In the genomic region with DNA sequence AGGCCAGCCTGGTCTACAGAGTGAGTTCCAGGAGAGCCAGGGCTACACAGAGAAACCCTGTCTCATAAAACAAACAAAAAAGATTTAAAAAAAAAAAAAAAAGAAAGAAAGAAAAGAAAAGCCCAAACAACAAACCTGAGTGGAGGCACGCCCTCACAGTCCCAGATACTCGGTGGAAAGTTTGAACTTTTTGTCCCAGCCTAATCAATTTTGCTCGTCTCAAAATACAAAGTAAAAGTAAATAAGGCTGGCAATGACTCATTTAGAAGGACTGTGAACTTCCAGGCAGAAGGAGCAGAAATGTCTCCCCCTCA, we compare ENCODE assay signal across 9 mouse cellular contexts. TPM values are rescaled to one million over a fixed set of nuclear protein-coding genes. Genes with fewer than 3 reads are reported as not detected.
DNase-seq lines count a peak whose midpoint lies in the region; ATAC-seq and TF ChIP-seq lines count a peak whose summit lies in the region.
"Had no signal": no experiment of that assay in that cellular context is flagged by ENCODE, and none has a peak within 500 bp of the region (broad histone marks: within the 10 kb centered on the region; RNA-seq: fewer than 3 reads in every experiment).

No protein-coding gene starts in this region.

- no peaks in the 10 kb centered on the region for H3K27me3 ChIP-seq in kidney, postnatal 0 days (ENCODE audit: insufficient read depth, low read length)
- H3K27me3 ChIP-seq in embryonic facial prominence, embryonic 11.5 days (ENCODE audit: control insufficient read depth, insufficient read depth, low read length), result no peaks in the 10 kb centered on the region
- no peaks in the 10 kb centered on the region for H3K27me3 ChIP-seq in midbrain, postnatal 0 days (ENCODE audit: insufficient read depth, low read length)

- peak overlapping the region; percentile 76 for H3K9ac ChIP-seq in kidney, postnatal 0 days (ENCODE audit: low read depth, low read length)
- H3K9ac ChIP-seq in embryonic facial prominence, embryonic 11.5 days (replicated peaks; ENCODE audit: low read length), result peak overlapping the region; percentile 67
- peak overlapping the region; percentile 79; the same call in 1 of the 2 replicates for H3K9ac ChIP-seq in midbrain, postnatal 0 days (replicated peaks; ENCODE audit: low read length, poor library complexity, severe bottlenecking)

- no peak for ATAC-seq in kidney, postnatal 0 days (replicated peaks; ENCODE audit: low FRiP score, low read depth)
- no peak for ATAC-seq in embryonic facial prominence, embryonic 11.5 days (replicated peaks; ENCODE audit: insufficient number of reproducible peaks, low FRiP score, low TSS enrichment, low read depth)
- ATAC-seq in inflammation-experienced regulatory T-cells, adult 6 months, result peak; percentile 5
- no peak for ATAC-seq in midbrain, postnatal 0 days (ENCODE audit: low FRiP score)

- H3K4me2 ChIP-seq in kidney, postnatal 0 days (ENCODE audit: low read length), result peak overlapping the region; percentile 96
- peak overlapping the region; percentile 98 for H3K4me2 ChIP-seq in embryonic facial prominence, embryonic 11.5 days (ENCODE audit: low read depth, low read length)
- peak overlapping the region; percentile 97 for H3K4me2 ChIP-seq in midbrain, postnatal 0 days (ENCODE audit: low read depth, low read length, poor library complexity, severe bottlenecking)

- DNase-seq in kidney, postnatal 0 days (ENCODE audit: low spot score), result no peak
- DNase-seq in kidney, adult 18-20 months, result no peak
- no peak for DNase-seq in embryonic facial prominence, embryonic 11.5 days (ENCODE audit: low spot score)
- DNase-seq in midbrain, postnatal 0 days (ENCODE audit: low spot score), result no peak
- no peak for DNase-seq in urinary bladder, postnatal 25 days (ENCODE audit: low spot score)
- DNase-seq in left cerebral cortex, postnatal 4 days, result no peak
- no peak for DNase-seq in layer of hippocampus, postnatal 14 days (ENCODE audit: low spot score in 2 of 2)

- H3K4me1 ChIP-seq in kidney, postnatal 0 days (replicated peaks; ENCODE audit: insufficient read depth, low read length), result peaks cover 14% of the 10 kb centered on the region
- H3K4me1 ChIP-seq in embryonic facial prominence, embryonic 11.5 days (ENCODE audit: control insufficient read depth, insufficient read depth, low read length), result no peaks in the 10 kb centered on the region; the same call in 1 of the 2 replicates
- no peaks in the 10 kb centered on the region for H3K4me1 ChIP-seq in midbrain, postnatal 0 days (ENCODE audit: insufficient read depth, low read length)

- H3K9me3 ChIP-seq in kidney, postnatal 0 days (replicated peaks; ENCODE audit: low read length), result no peaks in the 10 kb centered on the region
- H3K9me3 ChIP-seq in embryonic facial prominence, embryonic 11.5 days (replicated peaks; ENCODE audit: control insufficient read depth, low read length), result no peaks in the 10 kb centered on the region
- no peaks in the 10 kb centered on the region for H3K9me3 ChIP-seq in midbrain, postnatal 0 days (ENCODE audit: low read length)

- H3K4me3 ChIP-seq in kidney, postnatal 0 days (replicated peaks; ENCODE audit: low read depth, low read length), result peak overlapping the region; percentile 63
- no peak overlapping the region for H3K4me3 ChIP-seq in embryonic facial prominence, embryonic 11.5 days (ENCODE audit: low read depth, low read length)
- peak overlapping the region; percentile 62 for H3K4me3 ChIP-seq in midbrain, postnatal 0 days (ENCODE audit: low read depth, low read length)

- intact Hi-C loops in left cerebral cortex, postnatal 4 days (cut with DNase I), result loop anchor here (5.0 kb wide), 1 partner anchor 34 kb away; no protein-coding TSS in a partner anchor

- 0 out of 2 replicates have a peak, but pooled peaks cover 5% of the 10 kb centered on the region for H3K36me3 ChIP-seq in kidney, postnatal 0 days (ENCODE audit: insufficient read depth, low read length)
- H3K36me3 ChIP-seq in embryonic facial prominence, embryonic 11.5 days (replicated peaks; ENCODE audit: control insufficient read depth, insufficient read depth, low read depth, low read length), result no peaks in the 10 kb centered on the region; the same call in none of the 2 replicates
- H3K36me3 ChIP-seq in midbrain, postnatal 0 days (ENCODE audit: insufficient read depth, low read length), result peaks cover 29% of the 10 kb centered on the region

- WGBS in kidney, postnatal 0 days, result 20% methylated on average over 3 of the region's 3 CpGs
- 50% methylated on average over 3 of the region's 3 CpGs for WGBS in embryonic facial prominence, embryonic 11.5 days
- WGBS in midbrain, postnatal 0 days, result 56% methylated on average over 3 of the region's 3 CpGs

- peak overlapping the region; percentile 92 for H3K27ac ChIP-seq in kidney, postnatal 0 days
- no peak overlapping the region for H3K27ac ChIP-seq in embryonic facial prominence, embryonic 11.5 days (replicated peaks; ENCODE audit: low read depth, low read length)
- H3K27ac ChIP-seq in midbrain, postnatal 0 days (ENCODE audit: low read depth, low read length), result peak overlapping the region; percentile 90; the same call in 1 of the 2 replicates

- no peak for TF ChIP-seq CTCF in kidney, postnatal 0 days (IDR thresholded peaks at IDR 0.05; ENCODE audit: low read depth)
- TF ChIP-seq CTCF in midbrain, postnatal 0 days (IDR thresholded peaks at IDR 0.05), result no peak

RNA-seq across cellular contexts. Expression of a gene that starts 1.0 kb away (rescaled TPM):
- polyA plus RNA-seq in kidney, postnatal 0 days (2015; fragmentation: Nextera tagmentation; extraction: Ambion mirVana), result 28.5 and 33.7 TPM in 2 replicates
- polyA plus RNA-seq in embryonic facial prominence, embryonic 11.5 days (2014; fragmentation: Nextera tagmentation; extraction: Ambion mirVana), result 9.8 and 11.3 TPM in 2 replicates
- 10 to 100 TPM; 48.0 to 55.6 (median 52.6) TPM for polyA plus RNA-seq in inflammation-experienced regulatory T-cells, adult 6 months (2017; shearing (Covaris generic))
- total RNA-seq in midbrain, postnatal 0 days (2014; rRNA removed), result 23.4 and 27.7 TPM in 2 replicates
- 23.6 and 25.8 TPM in 2 replicates for polyA plus RNA-seq in midbrain, postnatal 0 days (2015; fragmentation: Nextera tagmentation; extraction: Ambion mirVana)
- 10 to 100 TPM; 21.2 to 21.8 TPM for total RNA-seq in left cerebral cortex, postnatal 4 days (2021)
- total RNA-seq in layer of hippocampus, postnatal 14 days (2021), result 10 to 100 TPM; 24.6 to 27.4 TPM

RNA-seq across cellular contexts. Expression of a gene that starts 9.4 kb away (rescaled TPM):
- 30.2 and 30.5 TPM in 2 replicates for polyA plus RNA-seq in kidney, postnatal 0 days (2015; fragmentation: Nextera tagmentation; extraction: Ambion mirVana)
- 24.0 and 25.1 TPM in 2 replicates for polyA plus RNA-seq in embryonic facial prominence, embryonic 11.5 days (2014; fragmentation: Nextera tagmentation; extraction: Ambion mirVana)
- polyA plus RNA-seq in inflammation-experienced regulatory T-cells, adult 6 months (2017; shearing (Covaris generic)), result 1 to 10 TPM in 2 of 3 experiments, under 1 TPM in 1; 0.44 to 4.3 (median 4.1) TPM
- 169 and 189 TPM in 2 replicates for total RNA-seq in midbrain, postnatal 0 days (2014; rRNA removed)
- polyA plus RNA-seq in midbrain, postnatal 0 days (2015; fragmentation: Nextera tagmentation; extraction: Ambion mirVana), result 107 and 116 TPM in 2 replicates
- 10 to 100 TPM; 56.2 to 66.9 TPM for total RNA-seq in left cerebral cortex, postnatal 4 days (2021)
- total RNA-seq in layer of hippocampus, postnatal 14 days (2021), result 100 to 1,000 TPM in 1 of 2 experiments, 10 to 100 TPM in 1; 98.6 to 111 TPM

RNA-seq across cellular contexts. Expression of a gene that starts 9.5 kb away (rescaled TPM):
- polyA plus RNA-seq in kidney, postnatal 0 days (2015; fragmentation: Nextera tagmentation; extraction: Ambion mirVana), result 2.5 and 3.7 TPM in 2 replicates
- 1.5 and 1.9 TPM in 2 replicates for polyA plus RNA-seq in embryonic facial prominence, embryonic 11.5 days (2014; fragmentation: Nextera tagmentation; extraction: Ambion mirVana)
- not detected for polyA plus RNA-seq in inflammation-experienced regulatory T-cells, adult 6 months (2017; shearing (Covaris generic))
- 13.5 and 17.5 TPM in 2 replicates for total RNA-seq in midbrain, postnatal 0 days (2014; rRNA removed)
- polyA plus RNA-seq in midbrain, postnatal 0 days (2015; fragmentation: Nextera tagmentation; extraction: Ambion mirVana), result 17.0 and 18.1 TPM in 2 replicates
- total RNA-seq in left cerebral cortex, postnatal 4 days (2021), result 10 to 100 TPM; 10.7 to 13.4 TPM
- 10 to 100 TPM; 65.2 to 72.1 TPM for total RNA-seq in layer of hippocampus, postnatal 14 days (2021)

RNA-seq across cellular contexts. Expression of a gene that starts 20.4 kb away (rescaled TPM):
- polyA plus RNA-seq in kidney, postnatal 0 days (2015; fragmentation: Nextera tagmentation; extraction: Ambion mirVana), result 0.14 and 0.24 TPM in 2 replicates
- 1.2 and 2.2 TPM in 2 replicates for polyA plus RNA-seq in embryonic facial prominence, embryonic 11.5 days (2014; fragmentation: Nextera tagmentation; extraction: Ambion mirVana)
- polyA plus RNA-seq in inflammation-experienced regulatory T-cells, adult 6 months (2017; shearing (Covaris generic)), result not detected
- 23.9 and 29.5 TPM in 2 replicates for total RNA-seq in midbrain, postnatal 0 days (2014; rRNA removed)
- 4.3 and 5.0 TPM in 2 replicates for polyA plus RNA-seq in midbrain, postnatal 0 days (2015; fragmentation: Nextera tagmentation; extraction: Ambion mirVana)
- total RNA-seq in left cerebral cortex, postnatal 4 days (2021), result 10 to 100 TPM; 41.9 to 46.4 TPM
- total RNA-seq in layer of hippocampus, postnatal 14 days (2021), result 1 to 10 TPM; 4.8 to 5.6 TPM
- total RNA-seq: gastrocnemius, adult 8-10 months had no signal

RNA-seq across cellular contexts. Expression of a gene that starts 20.7 kb away (rescaled TPM):
- 73.1 and 77.2 TPM in 2 replicates for polyA plus RNA-seq in kidney, postnatal 0 days (2015; fragmentation: Nextera tagmentation; extraction: Ambion mirVana)
- 75.3 and 83.4 TPM in 2 replicates for polyA plus RNA-seq in embryonic facial prominence, embryonic 11.5 days (2014; fragmentation: Nextera tagmentation; extraction: Ambion mirVana)
- 10 to 100 TPM; 36.3 to 49.1 (median 39.6) TPM for polyA plus RNA-seq in inflammation-experienced regulatory T-cells, adult 6 months (2017; shearing (Covaris generic))
- 42.0 and 51.7 TPM in 2 replicates for total RNA-seq in midbrain, postnatal 0 days (2014; rRNA removed)
- 84.0 and 89.1 TPM in 2 replicates for polyA plus RNA-seq in midbrain, postnatal 0 days (2015; fragmentation: Nextera tagmentation; extraction: Ambion mirVana)
- 10 to 100 TPM; 53.0 to 55.4 TPM for total RNA-seq in left cerebral cortex, postnatal 4 days (2021)
- 10 to 100 TPM; 19.8 to 22.1 TPM for total RNA-seq in layer of hippocampus, postnatal 14 days (2021)
